Comparison of ENCODE assay signal across 31 mouse cellular contexts in genomic region chr17:25623441-25623840, GRCm38 (mm10). TPM values are rescaled to one million over a fixed set of nuclear protein-coding genes. Genes with fewer than 3 reads are reported as not detected.
DNase-seq lines count a peak whose midpoint lies in the region; ATAC-seq and TF ChIP-seq lines count a peak whose summit lies in the region.
"Had no signal": no experiment of that assay in that cellular context is flagged by ENCODE, and none has a peak within 500 bp of the region (broad histone marks: within the 10 kb centered on the region; RNA-seq: fewer than 3 reads in every experiment).

No protein-coding gene starts in this region.

- H3K36me3 ChIP-seq in embryonic facial prominence, embryonic 10.5 days (replicated peaks): peaks cover 14% of the 10 kb centered on the region
- no peaks in the 10 kb centered on the region; the same call in 1 of the 2 replicates for H3K36me3 ChIP-seq in stomach, embryonic 14.5 days (ENCODE audit: control insufficient read depth, insufficient read depth, low read length)
- H3K36me3 ChIP-seq: heart, embryonic 15.5 days; hindbrain, embryonic 15.5 days; stomach, embryonic 15.5 days had no signal

- intact Hi-C loops in gastrocnemius, adult 2 months (cut with DNase I): no loop called here

- H3K4me2 ChIP-seq in stomach, embryonic 14.5 days (replicated peaks; ENCODE audit: low read depth, low read length): no peak overlapping the region
- H3K4me2 ChIP-seq: heart, embryonic 15.5 days; hindbrain, embryonic 15.5 days; limb, embryonic 12.5 days; liver, embryonic 11.5 days; midbrain, embryonic 11.5 days; stomach, embryonic 15.5 days had no signal

- TF ChIP-seq CTCF in gastrocnemius, adult 2 months (IDR thresholded peaks at IDR 0.05): peak; percentile 37
- peak; percentile 20; the same call in 1 of the 2 replicates for TF ChIP-seq CTCF in layer of hippocampus, adult 2 months (conservative IDR thresholded peaks at IDR 0.05)

- 79% methylated on average over 4 of the region's 4 CpGs for WGBS in embryonic facial prominence, embryonic 10.5 days
- WGBS in stomach, embryonic 14.5 days: 79% methylated on average over 4 of the region's 4 CpGs

- peaks cover 68% of the 10 kb centered on the region for H3K4me1 ChIP-seq in embryonic facial prominence, embryonic 10.5 days
- H3K4me1 ChIP-seq in stomach, embryonic 14.5 days (ENCODE audit: control insufficient read depth, insufficient read depth, low read length): 0 out of 2 replicates have a peak, but pooled peaks cover 4% of the 10 kb centered on the region

- peaks cover 6% of the 10 kb centered on the region; the same call in 1 of the 2 replicates for H3K27me3 ChIP-seq in embryonic facial prominence, embryonic 10.5 days (replicated peaks; ENCODE audit: low read depth, poor library complexity, severe bottlenecking)
- no peaks in the 10 kb centered on the region for H3K27me3 ChIP-seq in stomach, embryonic 14.5 days (ENCODE audit: control insufficient read depth, insufficient read depth, low read length)
- H3K27me3 ChIP-seq: heart, embryonic 15.5 days; hindbrain, embryonic 15.5 days; stomach, embryonic 15.5 days had no signal

- DNase-seq in gastrocnemius, adult 2 months: peak; percentile 49
- DNase-seq in gastrocnemius, adult 8-10 months (ENCODE audit: low spot score in 2 of 2): no peak
- DNase-seq in layer of hippocampus, adult 2 months (ENCODE audit: low spot score in 2 of 2): no peak
- DNase-seq in layer of hippocampus, postnatal 36 days: no peak
- no peak for DNase-seq in embryonic facial prominence, embryonic 10.5 days (ENCODE audit: low spot score)
- DNase-seq in urinary bladder, postnatal 36 days (ENCODE audit: low spot score in 2 of 2): no peak
- DNase-seq in heart, postnatal 4 days: no peak
- DNase-seq: adrenal gland, adult 8-10 months; cerebellum, adult 2 months; cerebellum, postnatal 14 days; gastrocnemius, postnatal 14 days; heart, adult 11 months; heart, postnatal 36 days; kidney, postnatal 25 days; liver, postnatal 0 days; lung, postnatal 36 days; thymus, adult 18-20 months; thymus, postnatal 25 days had no signal

- no peak for ATAC-seq in stomach, embryonic 14.5 days (ENCODE audit: insufficient number of reproducible peaks, insufficient read depth, low FRiP score, low read depth)
- ATAC-seq: forebrain, embryonic 16.5 days; inflammation-experienced regulatory T-cells, adult 6 months; liver, postnatal 0 days; midbrain, embryonic 16.5 days had no signal

- peak overlapping the region; percentile 13 for H3K27ac ChIP-seq in gastrocnemius, adult 2 months
- peak overlapping the region; percentile 89 for H3K27ac ChIP-seq in layer of hippocampus, adult 2 months
- H3K27ac ChIP-seq in embryonic facial prominence, embryonic 10.5 days (replicated peaks): peak overlapping the region; percentile 76
- peak overlapping the region; percentile 64; the same call in 1 of the 2 replicates for H3K27ac ChIP-seq in stomach, embryonic 14.5 days (ENCODE audit: low read length)
- H3K27ac ChIP-seq: heart, embryonic 10.5 days; heart, embryonic 15.5 days; hindbrain, embryonic 15.5 days; limb, embryonic 12.5 days; stomach, embryonic 15.5 days had no signal

- no peak overlapping the region for H3K4me3 ChIP-seq in gastrocnemius, adult 2 months
- no peak overlapping the region for H3K4me3 ChIP-seq in layer of hippocampus, adult 2 months
- H3K4me3 ChIP-seq in embryonic facial prominence, embryonic 10.5 days: no peak overlapping the region
- no peak overlapping the region for H3K4me3 ChIP-seq in stomach, embryonic 14.5 days (ENCODE audit: low read depth, low read length)
- H3K4me3 ChIP-seq: heart, embryonic 10.5 days; heart, embryonic 15.5 days; hindbrain, embryonic 15.5 days; limb, embryonic 12.5 days; stomach, embryonic 15.5 days had no signal

- no peak overlapping the region for H3K9ac ChIP-seq in stomach, embryonic 14.5 days (replicated peaks; ENCODE audit: low read depth, low read length)
- H3K9ac ChIP-seq: heart, embryonic 15.5 days; hindbrain, embryonic 15.5 days; limb, embryonic 12.5 days; liver, postnatal 0 days; stomach, embryonic 15.5 days had no signal

- H3K9me3 ChIP-seq in embryonic facial prominence, embryonic 10.5 days: no peaks in the 10 kb centered on the region
- no peaks in the 10 kb centered on the region for H3K9me3 ChIP-seq in stomach, embryonic 14.5 days (ENCODE audit: control insufficient read depth, low read depth, low read length)
- H3K9me3 ChIP-seq: heart, embryonic 10.5 days; heart, embryonic 15.5 days; hindbrain, embryonic 15.5 days; limb, embryonic 12.5 days; stomach, embryonic 15.5 days had no signal

RNA-seq across cellular contexts. Expression of gene Lmf1, which starts 44.6 kb away (rescaled TPM):
- total RNA-seq in gastrocnemius, adult 2 months (2021): 10 to 100 TPM in 1 of 2 experiments, 1 to 10 TPM in 1; 9.7 to 14.9 TPM
- total RNA-seq in gastrocnemius, adult 8-10 months (2022): 10 to 100 TPM; 10.4 to 14.1 (median 10.8) TPM
- 10 to 100 TPM; 25.5 to 31.2 TPM for total RNA-seq in layer of hippocampus, adult 2 months (2021)
- total RNA-seq in layer of hippocampus, postnatal 36 days (2021): 10 to 100 TPM; 28.3 to 28.8 TPM
- polyA plus RNA-seq in embryonic facial prominence, embryonic 10.5 days (2016; fragmentation: Nextera tagmentation; extraction: Ambion mirVana): 26.3 and 26.6 TPM in 2 replicates
- polyA plus RNA-seq in stomach, embryonic 14.5 days (2014; fragmentation: Nextera tagmentation; extraction: Ambion mirVana): 29.0 and 30.1 TPM in 2 replicates
- 10 to 100 TPM; 26.2 to 27.6 TPM for total RNA-seq in heart, postnatal 4 days (2021)

RNA-seq across cellular contexts. Expression of gene Sox8, which starts 53.0 kb away (rescaled TPM):
- 1 to 10 TPM in 1 of 2 experiments, under 1 TPM in 1; 0.92 to 1.1 TPM for total RNA-seq in gastrocnemius, adult 2 months (2021)
- total RNA-seq in gastrocnemius, adult 8-10 months (2022): under 1 TPM; 0.19 to 0.76 (median 0.70) TPM
- total RNA-seq in layer of hippocampus, adult 2 months (2021): 10 to 100 TPM; 47.7 to 55.7 TPM
- total RNA-seq in layer of hippocampus, postnatal 36 days (2021): 10 to 100 TPM; 55.1 to 57.5 TPM
- polyA plus RNA-seq in embryonic facial prominence, embryonic 10.5 days (2016; fragmentation: Nextera tagmentation; extraction: Ambion mirVana): 12.5 and 13.1 TPM in 2 replicates
- polyA plus RNA-seq in stomach, embryonic 14.5 days (2014; fragmentation: Nextera tagmentation; extraction: Ambion mirVana): 7.1 and 8.0 TPM in 2 replicates
- under 1 TPM; 0.45 to 0.48 TPM for total RNA-seq in heart, postnatal 4 days (2021)
- total RNA-seq: megakaryocyte, adult 5-6 weeks; neutrophil, adult 5-6 weeks had no signal
- polyA plus RNA-seq: inflammation-experienced regulatory T-cells, adult 6 months; liver, postnatal 0 days had no signal

Comparison
In these comparisons a context has a peak if more than half of its experiments do, and no peak if none do; other contexts are left out.
1. H3K27ac ChIP-seq: peak in every context shown above with its lines; median percentile 89 in layer of hippocampus, adult 2 months; 76 in embryonic facial prominence, embryonic 10.5 days; 64 in stomach, embryonic 14.5 days; 13 in gastrocnemius, adult 2 months.
2. RNA of gene Sox8, which starts 53.0 kb away (total RNA-seq): 55.1 to 57.5 TPM in layer of hippocampus, postnatal 36 days and 47.7 to 55.7 TPM in layer of hippocampus, adult 2 months; 0.92 to 1.1 TPM in gastrocnemius, adult 2 months, 0.19 to 0.76 TPM in gastrocnemius, adult 8-10 months and 0.45 to 0.48 TPM in heart, postnatal 4 days; every median in the first group is over 10 times any median in the second.